Mouse (Mus musculus) heart, embryonic 14.5 days (tissue): ENCODE results near the gene Tpbgl. TPM values are rescaled to one million over a fixed set of nuclear protein-coding genes. Genes with fewer than 3 reads are reported as not detected.
A peak's percentile ranks its signal among the peaks of the same experiment; 100 is the strongest.

Experiments used
- ATAC-seq: fragments of 200-750 bp; cut with Nextera tagmentation; 2 replicates; pipeline ENCODE4 v1.8.0; 2017; ENCODE audit warnings: low read depth, moderate TSS enrichment; ENCODE audit not compliant: insufficient number of reproducible peaks, insufficient read depth, low FRiP score
- H3K27ac ChIP-seq, 2 experiments: fragments of 200-500 bp in 1 of 2; fragments of 300-500 bp in 1 of 2; sonication (generic) in 1 of 2; replicated peaks in 1 of 2; 2 replicates each; pipeline ENCODE4 v1.5.1; 2012 to 2014; ENCODE audit warnings: low read depth in 2 of 2, low read length in 2 of 2, control low read depth in 1 of 2, mild to moderate bottlenecking in 1 of 2, mixed read lengths in 1 of 2; ENCODE audit not compliant: control insufficient read depth in 1 of 2, insufficient read depth in 1 of 2
- H3K27me3 ChIP-seq: fragments of 300-500 bp; sonication (generic); 2 replicates; pipeline ENCODE4 v1.6.1; 2014; ENCODE audit warnings: mild to moderate bottlenecking, low read length, control low read depth; ENCODE audit not compliant: control insufficient read depth, insufficient read depth
- H3K36me3 ChIP-seq: fragments of 300-500 bp; sonication (generic); 2 replicates; pipeline ENCODE4 v1.6.1; 2014; ENCODE audit warnings: mild to moderate bottlenecking, control low read depth, low read length, mixed read lengths; ENCODE audit not compliant: control insufficient read depth, insufficient read depth
- H3K4me1 ChIP-seq, 2 experiments: fragments of 200-500 bp in 1 of 2; fragments of 300-500 bp in 1 of 2; sonication (generic) in 1 of 2; 2 replicates each; pipeline ENCODE4 v1.6.1; 2012 to 2014; ENCODE audit warnings: low read length in 2 of 2, control low read depth in 1 of 2, mixed read lengths in 1 of 2; ENCODE audit not compliant: control insufficient read depth in 2 of 2, insufficient read depth in 2 of 2
- H3K4me2 ChIP-seq: fragments of 300-500 bp; sonication (generic); 2 replicates; pipeline ENCODE4 v1.6.1; 2014; ENCODE audit warnings: mild to moderate bottlenecking, low read length
- H3K4me3 ChIP-seq, 2 experiments: fragments of 200-500 bp in 1 of 2; fragments of 300-500 bp in 1 of 2; sonication (generic) in 1 of 2; 2 replicates each; pipeline ENCODE4 v1.5.1; 2012 to 2014; ENCODE audit warnings: low read length in 2 of 2, mild to moderate bottlenecking in 2 of 2, control low read depth in 1 of 2, low read depth in 1 of 2, moderate library complexity in 1 of 2; ENCODE audit not compliant: control insufficient read depth in 1 of 2, insufficient read depth in 1 of 2
- H3K9ac ChIP-seq: fragments of 300-500 bp; sonication (generic); 2 replicates; pipeline ENCODE4 v1.6.1; 2014; ENCODE audit warnings: mild to moderate bottlenecking, low read length
- H3K9me3 ChIP-seq: fragments of 300-500 bp; sonication (generic); 2 replicates; pipeline ENCODE4 v1.6.1; 2016; ENCODE audit warnings: low read length, control low read depth; ENCODE audit not compliant: control insufficient read depth
- WGBS: fragments of 180-500 bp; shearing (Covaris S2); extraction: QIAGEN DNeasy Blood & Tissue Kit; methylation state at CpG from one replicate; pipeline ENCODE4 v1.1.7; 2014; 5-methylcytosine and 5-hydroxymethylcytosine counted together
- polyA plus RNA-seq: library from polyadenylated mRNA; unstranded; fragments of >200 nt; fragmentation: Nextera tagmentation; extraction: Ambion mirVana; gene quantifications from 2 replicates; pipeline ENCODE4 v1.2.1, GENCODE M21; 2014

The Tpbgl gene
- polyA plus RNA-seq, 1 experiment from 2014 or later, result 2.4 TPM

DNA sequence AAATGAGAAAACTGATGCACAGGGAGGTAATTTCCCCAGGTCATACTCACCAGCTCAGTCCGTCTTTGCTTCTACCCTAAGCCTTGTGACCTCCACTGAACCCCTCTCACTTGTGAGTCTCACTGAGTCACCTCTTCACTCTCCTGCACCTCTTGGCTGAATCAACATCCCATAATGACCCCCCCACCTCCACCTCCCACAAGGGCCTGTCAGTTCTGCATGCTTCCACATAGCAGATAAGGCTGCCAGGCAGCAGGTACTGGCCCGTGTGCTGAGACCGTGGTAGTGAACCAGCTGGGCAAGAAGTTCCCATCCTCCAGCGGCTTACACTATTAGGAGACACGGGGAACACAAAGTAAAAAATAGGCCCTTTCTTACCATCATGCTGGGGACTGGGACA is 36.3 kb downstream of the Tpbgl start:
- H3K4me1 ChIP-seq, result peaks cover 0 to 4% of the 10 kb centered on the region in 2 experiments; a peak in 2 of 4 replicates
- H3K4me2 ChIP-seq, result no peak overlapping the region
- H3K27ac ChIP-seq, result no peak overlapping the region
- H3K4me3 ChIP-seq, result no peak overlapping the region
- 74% methylated on average over 5 of the region's 5 CpGs for WGBS
- ATAC-seq, result no peak
- H3K9me3 ChIP-seq, result no peaks in the 10 kb centered on the region
- H3K27me3 ChIP-seq, result no peaks in the 10 kb centered on the region
- H3K9ac ChIP-seq, result no peak overlapping the region
- peaks cover 44% of the 10 kb centered on the region for H3K36me3 ChIP-seq

GRCm38 (mm10) chr7:99590064-99590463 is 36.8 kb downstream of the Tpbgl start:
- Histone ChIP-seq H3K27me3 (no peaks in the 10 kb centered on the region), H3K4me2 (no peak overlapping the region), H3K36me3 (peaks cover 43% of the 10 kb centered on the region), H3K4me3 (no peak overlapping the region), H3K4me1 (peaks cover 0 to 4% of the 10 kb centered on the region in 2 experiments; a peak in 2 of 4 replicates), H3K27ac (no peak overlapping the region), H3K9ac (no peak overlapping the region), H3K9me3 (no peaks in the 10 kb centered on the region)
- no peak for ATAC-seq
- 11% methylated on average over 3 of the region's 3 CpGs for WGBS

DNA sequence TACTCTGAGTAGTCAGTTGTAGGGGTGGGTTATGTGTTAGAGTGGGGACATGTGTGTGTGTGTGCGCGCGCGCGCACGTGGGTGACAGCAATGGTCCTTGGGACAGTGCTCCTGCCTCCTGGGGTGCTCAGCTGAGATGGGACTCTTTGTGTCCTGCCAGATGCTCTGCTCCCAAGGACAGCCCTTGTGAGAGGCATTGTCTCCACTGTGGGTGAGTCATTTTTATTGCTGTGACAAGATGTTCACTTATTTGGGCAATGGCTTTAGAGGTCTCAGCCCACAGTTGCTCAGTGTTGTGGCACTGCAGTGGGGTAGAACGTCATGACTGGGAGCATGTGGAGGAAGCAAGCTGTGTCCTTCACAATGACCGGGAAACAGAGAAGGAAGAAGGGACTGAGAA is 40.9 kb downstream of the Tpbgl start:
- H3K36me3 ChIP-seq, result 0 out of 2 replicates have a peak, but pooled peaks cover 15% of the 10 kb centered on the region
- no peak overlapping the region for H3K4me2 ChIP-seq
- no peaks in the 10 kb centered on the region for H3K27me3 ChIP-seq
- 85% methylated on average over 8 of the region's 8 CpGs for WGBS
- no peak for ATAC-seq
- H3K27ac ChIP-seq, result no peak overlapping the region
- H3K9ac ChIP-seq, result no peak overlapping the region
- no peaks in the 10 kb centered on the region for H3K9me3 ChIP-seq
- no peaks in the 10 kb centered on the region; a peak in 1 of 4 replicates for H3K4me1 ChIP-seq
- no peak overlapping the region for H3K4me3 ChIP-seq

DNA sequence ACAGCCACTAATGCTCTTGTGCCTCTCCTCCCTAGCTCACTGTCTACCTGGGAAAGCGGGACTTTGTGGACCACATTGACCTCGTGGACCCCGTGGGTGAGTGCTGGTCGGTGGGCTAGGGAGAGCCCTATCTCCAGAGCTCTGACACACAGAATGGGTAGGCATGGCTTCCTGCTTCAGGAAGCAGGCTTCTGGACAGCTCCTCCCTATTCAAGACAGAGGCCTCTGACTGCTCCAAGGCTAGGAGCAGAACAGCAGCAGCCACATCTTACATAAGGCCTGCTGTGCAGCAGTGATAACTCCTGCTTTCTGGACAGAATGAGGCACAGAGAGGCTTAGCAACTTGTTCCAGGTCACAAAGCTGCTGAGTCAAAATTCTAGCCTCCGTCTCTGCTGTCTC is 43.3 kb downstream of the Tpbgl start:
- WGBS, result 65% methylated on average over 5 of the region's 5 CpGs

DNA sequence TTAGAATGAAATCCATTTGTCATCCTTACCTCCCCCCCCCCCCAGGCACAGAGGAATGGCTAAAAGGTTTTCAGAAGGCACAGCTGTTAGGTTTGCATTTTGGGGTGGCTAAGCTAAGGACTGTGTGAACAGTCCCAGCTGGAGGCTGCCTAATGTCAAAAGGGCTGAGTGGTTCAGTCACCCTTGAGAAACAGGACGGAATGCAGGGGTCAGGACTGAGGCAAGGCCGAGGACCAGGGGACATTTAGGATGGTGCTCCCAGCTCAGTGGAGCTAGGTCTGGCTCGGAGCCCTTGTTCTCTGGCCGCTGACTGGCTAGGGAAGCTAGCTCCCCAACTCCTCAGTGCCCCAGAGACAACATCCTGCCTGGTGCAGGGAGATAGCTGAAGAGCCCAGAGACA is 44.0 kb downstream of the Tpbgl start:
- ATAC-seq, result no peak
- WGBS, result 53% methylated on average over 4 of the region's 4 CpGs
- H3K36me3 ChIP-seq, result 0 out of 2 replicates have a peak, but pooled peaks cover 11% of the 10 kb centered on the region

More for the DNA sequence above, 43.3 kb downstream of the Tpbgl start:
- no peak overlapping the region for H3K4me3 ChIP-seq
- H3K27me3 ChIP-seq, result peaks cover 5% of the 10 kb centered on the region; the same call in 1 of the 2 replicates
- H3K27ac ChIP-seq, result no peak overlapping the region
- H3K9me3 ChIP-seq, result no peaks in the 10 kb centered on the region
- no peak for ATAC-seq
- H3K4me2 ChIP-seq, result no peak overlapping the region
- 0 out of 2 replicates have a peak, but pooled peaks cover 13% of the 10 kb centered on the region for H3K36me3 ChIP-seq
- H3K4me1 ChIP-seq, result peaks cover 5 to 8% of the 10 kb centered on the region in 2 experiments; a peak in 3 of 4 replicates
- no peak overlapping the region for H3K9ac ChIP-seq

DNA sequence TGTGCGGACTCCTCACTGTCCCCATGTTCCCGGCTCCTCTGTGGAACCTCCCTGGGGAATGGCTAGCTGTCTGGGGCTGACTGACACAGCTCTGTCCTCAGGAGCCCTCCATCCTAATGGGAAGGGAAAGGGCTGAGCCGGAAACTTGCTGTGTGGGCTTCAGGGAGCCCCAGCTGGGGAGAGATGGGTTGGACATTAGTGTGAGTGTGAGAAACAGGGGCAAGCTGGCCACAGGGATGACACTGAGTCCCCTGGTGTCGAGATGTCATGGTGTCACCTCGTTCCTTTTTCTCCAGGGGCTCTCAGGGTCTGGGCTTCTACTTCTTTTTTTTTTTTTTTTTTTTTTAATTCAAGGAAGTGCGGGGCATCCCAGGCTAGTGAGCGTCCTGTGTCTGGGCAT is 44.6 kb downstream of the Tpbgl start:
- 50% methylated on average over 7 of the region's 7 CpGs for WGBS
- Histone ChIP-seq H3K9me3 (no peaks in the 10 kb centered on the region), H3K27ac (no peak overlapping the region), H3K4me2 (no peak overlapping the region), H3K4me3 (no peak overlapping the region), H3K27me3 (peaks cover 5% of the 10 kb centered on the region; the same call in 1 of the 2 replicates), H3K9ac (no peak overlapping the region), H3K4me1 (peaks cover 5 to 8% of the 10 kb centered on the region in 2 experiments; a peak in 3 of 4 replicates), H3K36me3 (0 out of 2 replicates have a peak, but pooled peaks cover 8% of the 10 kb centered on the region)
- no peak for ATAC-seq

More for the DNA sequence above, 44.0 kb downstream of the Tpbgl start:
- Histone ChIP-seq H3K4me2 (no peak overlapping the region), H3K27me3 (peaks cover 5% of the 10 kb centered on the region; the same call in 1 of the 2 replicates), H3K9me3 (no peaks in the 10 kb centered on the region), H3K4me3 (no peak overlapping the region), H3K9ac (no peak overlapping the region), H3K4me1 (peaks cover 5 to 8% of the 10 kb centered on the region in 2 experiments; a peak in 3 of 4 replicates), H3K27ac (no peak overlapping the region)

- 19% methylated on average over 6 of the region's 6 CpGs for WGBS
- Histone ChIP-seq H3K27me3 (peaks cover 5% of the 10 kb centered on the region; the same call in 1 of the 2 replicates), H3K36me3 (0 out of 2 replicates have a peak, but pooled peaks cover 7% of the 10 kb centered on the region), H3K9ac (no peak overlapping the region), H3K4me3 (no peak overlapping the region), H3K27ac (0 out of 4 replicates have a peak overlapping the region, but pooled peaks of 1 of the 2 experiments have one; percentile 16), H3K9me3 (no peaks in the 10 kb centered on the region), H3K4me2 (peak overlapping the region; percentile 7; the same call in 1 of the 2 replicates), H3K4me1 (peaks cover 5 to 8% of the 10 kb centered on the region in 2 experiments; a peak in 3 of 4 replicates)
- ATAC-seq, result peak; percentile 51; the same call in 1 of the 2 replicates
Observed at GRCm38 (mm10) chr7:99580247-99580646, 46.7 kb downstream of the Tpbgl start.
